Mouse (Mus musculus) embryonic facial prominence, embryonic 15.5 days (tissue): ENCODE measurements around the gene Gm14085. TPM values are rescaled to one million over a fixed set of nuclear protein-coding genes. Genes with fewer than 3 reads are reported as not detected.

Experiments used
- ATAC-seq: fragments of 200-750 bp; cut with Nextera tagmentation; 2 replicates; pipeline ENCODE4 v1.8.0; 2017; ENCODE audit warnings: low read depth, moderate TSS enrichment; ENCODE audit not compliant: insufficient number of reproducible peaks, low FRiP score, low TSS enrichment
- H3K27ac ChIP-seq: fragments of 300-500 bp; sonication (generic); replicated peaks from 2 replicates; pipeline ENCODE4 v1.5.1; 2015; ENCODE audit warnings: mild to moderate bottlenecking, inconsistent platforms
- H3K27me3 ChIP-seq: fragments of 300-500 bp; sonication (generic); 2 replicates; pipeline ENCODE4 v1.6.1; 2015; ENCODE audit warnings: inconsistent platforms
- H3K36me3 ChIP-seq: fragments of 300-500 bp; sonication (generic); 2 replicates; pipeline ENCODE4 v1.6.1; 2015; ENCODE audit warnings: mild to moderate bottlenecking, inconsistent platforms
- H3K4me1 ChIP-seq: fragments of 300-500 bp; sonication (generic); 2 replicates; pipeline ENCODE4 v1.6.1; 2015; ENCODE audit warnings: inconsistent platforms
- H3K4me2 ChIP-seq: fragments of 300-500 bp; sonication (generic); replicated peaks from 2 replicates; pipeline ENCODE4 v1.6.1; 2015; ENCODE audit warnings: mild to moderate bottlenecking, inconsistent platforms
- H3K4me3 ChIP-seq: fragments of 300-500 bp; sonication (generic); replicated peaks from 2 replicates; pipeline ENCODE4 v1.5.1; 2015; ENCODE audit warnings: mild to moderate bottlenecking, inconsistent platforms
- H3K9ac ChIP-seq: fragments of 300-500 bp; sonication (generic); 2 replicates; pipeline ENCODE4 v1.6.1; 2015; ENCODE audit warnings: inconsistent platforms
- H3K9me3 ChIP-seq: fragments of 300-500 bp; sonication (generic); replicated peaks from 2 replicates; pipeline ENCODE4 v1.6.1; 2016; ENCODE audit warnings: inconsistent platforms
- WGBS: fragments of 180-500 bp; shearing (Covaris S2); methylation state at CpG from one replicate; pipeline ENCODE4 v1.1.7; 2015; 5-methylcytosine and 5-hydroxymethylcytosine counted together
- polyA plus RNA-seq: library from polyadenylated mRNA; unstranded; fragments of >200 nt; fragmentation: Nextera tagmentation; extraction: Ambion mirVana; gene quantifications from 2 replicates; pipeline ENCODE4 v1.2.1, GENCODE M21; 2015

Gm14085 gene
- polyA plus RNA-seq, 1 experiment from 2014 or later = not detected

DNA sequence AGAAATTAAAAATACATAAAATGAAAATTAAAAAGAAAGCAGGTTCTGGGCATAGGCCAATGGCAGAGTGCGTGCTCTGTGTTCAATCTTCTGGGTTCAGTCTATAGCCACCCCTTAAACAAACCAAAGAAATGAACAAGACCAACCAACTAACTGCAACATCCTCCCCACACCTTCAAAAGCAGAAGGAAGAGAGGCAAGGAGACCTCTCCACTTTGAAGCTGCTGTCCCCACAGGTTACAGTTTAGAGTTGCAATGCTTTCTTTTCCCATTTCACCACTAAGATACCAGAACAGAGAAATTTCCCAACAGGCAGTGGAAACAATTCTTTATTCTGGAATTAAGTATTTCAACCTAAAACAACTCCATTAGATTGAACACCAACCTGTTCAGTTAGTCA, 77.5 kb downstream of the Gm14085 start:
- H3K36me3 ChIP-seq = no peaks in the 10 kb centered on the region
- H3K4me2 ChIP-seq = no peak overlapping the region
- H3K27me3 ChIP-seq = no peaks in the 10 kb centered on the region
- no peaks in the 10 kb centered on the region for H3K4me1 ChIP-seq
- H3K9me3 ChIP-seq = no peaks in the 10 kb centered on the region
- no peak for ATAC-seq
- no peak overlapping the region for H3K4me3 ChIP-seq
- 88% methylated on average over 1 of the region's 1 CpGs for WGBS
- no peak overlapping the region for H3K27ac ChIP-seq
- no peak overlapping the region for H3K9ac ChIP-seq

DNA sequence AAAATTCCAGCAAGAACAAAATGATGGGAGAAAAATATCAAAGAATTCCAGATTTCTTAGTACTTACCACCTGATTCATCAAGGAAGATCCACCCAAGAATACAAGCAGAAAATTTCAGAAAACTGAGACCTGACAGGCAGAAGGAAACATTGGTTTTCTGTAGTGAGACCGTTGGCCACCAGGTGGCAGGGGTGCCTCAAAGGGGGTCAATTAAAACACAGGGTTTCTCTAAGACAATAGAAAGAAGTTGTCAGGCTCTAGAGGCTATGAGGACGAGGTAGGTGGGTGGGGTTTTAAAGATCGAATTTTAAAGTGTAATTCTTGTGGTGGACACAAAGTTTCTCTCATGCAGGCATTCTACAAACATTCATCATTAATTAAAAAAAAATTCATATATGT, 84.7 kb downstream of the Gm14085 start:
- Histone ChIP-seq H3K4me1 (no peaks in the 10 kb centered on the region), H3K4me2 (no peak overlapping the region), H3K27me3 (no peaks in the 10 kb centered on the region), H3K9ac (no peak overlapping the region), H3K9me3 (no peaks in the 10 kb centered on the region), H3K36me3 (no peaks in the 10 kb centered on the region), H3K4me3 (no peak overlapping the region), H3K27ac (no peak overlapping the region)
- WGBS = 4% methylated on average over 3 of the region's 3 CpGs
- no peak for ATAC-seq

DNA sequence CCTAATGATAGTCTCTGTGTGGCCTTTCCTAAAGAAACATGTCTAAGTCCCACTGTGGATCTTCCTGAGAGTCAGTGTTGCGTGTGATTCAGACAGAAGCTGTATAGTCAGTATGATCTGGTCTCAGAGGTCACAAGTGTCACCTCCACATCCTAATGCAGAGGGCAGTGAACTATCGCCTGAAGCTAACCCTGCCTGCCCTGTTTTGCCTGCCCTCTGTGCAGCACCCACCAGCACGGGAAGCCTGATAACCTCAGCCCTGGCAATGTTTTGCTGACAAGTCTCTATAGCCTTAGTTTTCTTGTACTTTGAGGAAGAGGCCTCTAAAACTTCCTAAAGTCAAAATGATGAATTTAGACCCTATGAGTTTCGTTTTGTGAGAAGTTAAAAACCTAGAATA, 85.7 kb downstream of the Gm14085 start:
- Histone ChIP-seq H3K4me2 (no peak overlapping the region), H3K4me3 (no peak overlapping the region), H3K36me3 (no peaks in the 10 kb centered on the region), H3K9me3 (no peaks in the 10 kb centered on the region), H3K4me1 (no peaks in the 10 kb centered on the region), H3K27me3 (no peaks in the 10 kb centered on the region), H3K27ac (no peak overlapping the region), H3K9ac (no peak overlapping the region)
- ATAC-seq = no peak
- WGBS = 68% methylated on average over 4 of the region's 4 CpGs

DNA sequence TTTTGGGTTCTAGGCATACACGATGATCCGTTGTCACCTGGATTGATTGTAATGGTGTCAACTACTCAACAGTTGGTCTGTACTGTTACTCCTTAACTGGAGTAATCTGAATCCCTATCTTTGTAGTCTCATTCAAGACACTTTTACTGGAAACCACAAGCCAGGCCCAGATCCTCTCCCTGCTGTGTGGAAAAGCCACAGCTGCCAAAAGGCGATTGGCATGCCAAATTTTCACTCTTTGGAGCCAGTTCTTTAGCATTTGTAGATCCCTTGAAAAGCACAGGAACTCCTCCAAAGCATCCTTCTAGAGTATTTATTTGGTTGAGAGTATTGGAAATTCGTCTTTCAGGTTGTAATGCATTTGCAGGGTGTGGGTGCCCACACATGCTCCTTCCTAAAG, 86.6 kb downstream of the Gm14085 start:
- 75% methylated on average over 4 of the region's 4 CpGs for WGBS
- no peak overlapping the region for H3K9ac ChIP-seq

DNA sequence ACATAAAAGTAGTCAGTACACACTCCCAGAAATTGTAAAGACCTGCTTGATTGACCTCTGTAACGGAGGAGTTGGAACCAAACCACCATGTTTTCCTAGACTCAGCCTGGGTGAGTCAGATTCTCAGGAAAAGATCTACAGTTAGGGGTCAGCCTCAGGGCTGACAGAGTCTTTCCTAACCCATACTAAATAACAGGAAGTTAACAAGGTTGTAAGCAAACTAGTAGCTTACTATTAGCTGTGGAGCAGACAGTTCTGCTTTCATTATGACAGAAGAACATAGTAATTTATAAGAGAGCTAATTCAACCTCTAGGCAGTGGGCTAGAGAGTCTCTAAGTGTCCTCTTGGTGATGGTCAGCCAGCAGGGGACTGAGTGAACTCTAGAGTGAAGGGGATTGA, 87.7 kb downstream of the Gm14085 start:
- Histone ChIP-seq H3K27me3 (no peaks in the 10 kb centered on the region), H3K9me3 (no peaks in the 10 kb centered on the region), H3K4me3 (no peak overlapping the region), H3K4me2 (no peak overlapping the region), H3K36me3 (no peaks in the 10 kb centered on the region), H3K27ac (no peak overlapping the region), H3K4me1 (no peaks in the 10 kb centered on the region), H3K9ac (no peak overlapping the region)
- no peak for ATAC-seq
- WGBS = 60% methylated on average over 1 of the region's 1 CpGs

More for the DNA sequence above, 86.6 kb downstream of the Gm14085 start:
- Histone ChIP-seq H3K27me3 (no peaks in the 10 kb centered on the region), H3K4me2 (no peak overlapping the region), H3K9me3 (no peaks in the 10 kb centered on the region), H3K27ac (no peak overlapping the region), H3K4me1 (no peaks in the 10 kb centered on the region), H3K4me3 (no peak overlapping the region), H3K36me3 (no peaks in the 10 kb centered on the region)
- ATAC-seq = no peak

DNA sequence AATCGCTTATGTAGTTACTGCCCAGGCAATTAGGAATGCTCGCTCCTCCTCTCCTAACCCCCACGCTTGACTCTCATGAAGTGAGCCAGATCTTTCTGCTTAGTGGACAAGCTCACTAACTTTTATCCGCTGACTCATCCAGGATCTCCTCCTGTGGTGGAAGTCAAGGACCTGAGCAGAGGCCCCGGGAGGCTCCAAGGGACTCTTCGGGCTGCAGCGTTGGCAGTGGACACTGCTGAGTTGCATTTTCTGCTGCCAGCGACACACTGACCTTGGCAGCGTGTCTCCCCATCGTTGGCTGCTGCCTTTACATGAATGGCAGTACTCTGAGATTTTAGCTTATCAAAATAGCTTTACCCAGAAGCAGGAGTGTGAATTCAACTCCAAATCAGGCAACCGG, 90.7 kb downstream of the Gm14085 start:
- H3K9ac ChIP-seq = no peak overlapping the region
- WGBS = 75% methylated on average over 11 of the region's 11 CpGs
- no peaks in the 10 kb centered on the region for H3K4me1 ChIP-seq
- no peaks in the 10 kb centered on the region for H3K9me3 ChIP-seq
- no peaks in the 10 kb centered on the region for H3K36me3 ChIP-seq
- no peak overlapping the region for H3K4me3 ChIP-seq
- no peak overlapping the region for H3K4me2 ChIP-seq
- no peak for ATAC-seq
- H3K27me3 ChIP-seq = no peaks in the 10 kb centered on the region
- H3K27ac ChIP-seq = no peak overlapping the region

DNA sequence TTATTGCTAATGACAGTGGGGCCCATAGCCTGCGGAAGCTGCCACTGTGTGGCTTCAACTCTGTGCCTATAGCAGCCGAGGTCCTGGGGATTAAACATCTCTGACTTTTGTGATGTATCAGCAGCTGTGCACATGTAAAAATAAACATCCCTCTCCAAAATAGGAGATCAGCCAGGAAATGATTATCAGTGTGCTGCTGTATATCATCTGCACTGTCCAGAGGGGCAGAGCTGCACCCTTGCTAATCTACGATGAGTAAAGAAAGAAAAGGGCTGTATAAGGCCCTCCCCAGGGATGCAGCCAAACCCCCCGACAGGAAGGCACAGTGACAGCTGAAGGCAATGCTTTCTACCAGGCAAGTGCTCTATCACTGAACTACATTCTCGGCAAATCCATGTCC, 91.6 kb downstream of the Gm14085 start:
- Histone ChIP-seq H3K27ac (no peak overlapping the region), H3K4me3 (no peak overlapping the region), H3K9me3 (no peaks in the 10 kb centered on the region), H3K4me2 (no peak overlapping the region), H3K9ac (no peak overlapping the region), H3K36me3 (no peaks in the 10 kb centered on the region), H3K27me3 (no peaks in the 10 kb centered on the region), H3K4me1 (no peaks in the 10 kb centered on the region)
- ATAC-seq = no peak
- 32% methylated on average over 5 of the region's 5 CpGs for WGBS

DNA sequence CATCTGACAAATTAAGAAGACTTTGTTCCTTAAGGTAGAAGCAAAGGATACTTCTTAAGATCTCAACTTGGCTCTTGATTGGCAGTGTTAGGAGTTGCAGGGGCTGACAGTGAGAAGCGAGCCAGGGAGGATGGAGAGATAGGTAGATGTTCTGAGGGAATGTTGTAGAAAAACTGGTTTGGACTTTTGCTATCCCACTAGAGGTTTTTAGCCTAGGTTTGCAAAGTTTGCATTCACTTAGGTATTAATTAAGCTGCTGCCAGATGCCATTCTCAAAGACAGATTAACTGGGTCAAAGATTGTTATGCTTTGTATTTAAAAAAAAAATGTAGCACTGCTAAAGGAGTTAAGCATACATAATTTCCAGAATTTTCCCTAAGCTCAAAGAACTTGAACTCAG, 92.6 kb downstream of the Gm14085 start:
- H3K27ac ChIP-seq = no peak overlapping the region
- no peaks in the 10 kb centered on the region for H3K27me3 ChIP-seq
- H3K36me3 ChIP-seq = no peaks in the 10 kb centered on the region
- H3K4me3 ChIP-seq = no peak overlapping the region
- ATAC-seq = no peak
- no peak overlapping the region for H3K4me2 ChIP-seq
- no peaks in the 10 kb centered on the region for H3K4me1 ChIP-seq
- WGBS = 47% methylated on average over 1 of the region's 1 CpGs
- H3K9ac ChIP-seq = no peak overlapping the region
- no peaks in the 10 kb centered on the region for H3K9me3 ChIP-seq

Other genes starting within 250 kb of the Gm14085 start
- gene Duox2, start 186.5 kb upstream of the Gm14085 start, polyA plus RNA-seq = 0.05 and 0.11 TPM in 2 replicates
- gene Duoxa2, start 186.0 kb upstream of the Gm14085 start, polyA plus RNA-seq = 0.25 TPM in 1 of 2 replicates, not detected in the other
- gene Duoxa1, start 171.2 kb upstream of the Gm14085 start, polyA plus RNA-seq = 6.6 and 7.6 TPM in 2 replicates
- 1.5 TPM in 2 replicates for gene Duox1, start 169.3 kb upstream of the Gm14085 start, polyA plus RNA-seq
- gene Shf, start 115.8 kb upstream of the Gm14085 start, polyA plus RNA-seq = 4.5 and 5.0 TPM in 2 replicates
- 0.31 and 1.5 TPM in 2 replicates for gene Slc28a2, start 58.5 kb upstream of the Gm14085 start, polyA plus RNA-seq
- 42.3 and 48.4 TPM in 2 replicates for gene Gatm, start 126.4 kb downstream of the Gm14085 start, polyA plus RNA-seq
- 0.37 and 0.53 TPM in 2 replicates for gene AA467197, start 152.0 kb downstream of the Gm14085 start, polyA plus RNA-seq
- gene Slc30a4, start 217.7 kb downstream of the Gm14085 start, polyA plus RNA-seq = 9.7 and 10.2 TPM in 2 replicates